Mouse (Mus musculus) lung, adult 2 months (tissue): ENCODE measurements around the gene Elob.

Experiments
- CTCF ChIP-seq: fragments of 200-500 bp; IDR thresholded peaks from 2 replicates; pipeline ENCODE4 v1.5.1; 2011; ENCODE audit warnings: mild to moderate bottlenecking, low read length, control low read depth; ENCODE audit not compliant: insufficient read depth
- POLR2A ChIP-seq: fragments of 200-500 bp; IDR thresholded peaks from 2 replicates; pipeline ENCODE4 v1.6.1; 2011; ENCODE audit warnings: low read depth, mild to moderate bottlenecking, control low read depth, low read length, borderline replicate concordance; ENCODE audit errors: extremely low read depth

GRCm38 (mm10) chr17:23802746-23803365, 26.1 kb downstream of the Elob start:
- TF ChIP-seq CTCF (no peak), POLR2A (peak; percentile 96)
